Mouse (Mus musculus) 3T3-L1 (cell line): ENCODE measurements around the gene Galnt11.
"Not testable (repeated sequence)": the region's sequence is repeated elsewhere in the genome, so short reads cannot be mapped to it uniquely, and the experiment has no call there.

Experiments used
- DNase-seq: peaks from one replicate; pipeline ENCODE4 v3.0.0-alpha.2; 2015; ENCODE audit warnings: low read depth, low spot score

The Galnt11 gene

DNA sequence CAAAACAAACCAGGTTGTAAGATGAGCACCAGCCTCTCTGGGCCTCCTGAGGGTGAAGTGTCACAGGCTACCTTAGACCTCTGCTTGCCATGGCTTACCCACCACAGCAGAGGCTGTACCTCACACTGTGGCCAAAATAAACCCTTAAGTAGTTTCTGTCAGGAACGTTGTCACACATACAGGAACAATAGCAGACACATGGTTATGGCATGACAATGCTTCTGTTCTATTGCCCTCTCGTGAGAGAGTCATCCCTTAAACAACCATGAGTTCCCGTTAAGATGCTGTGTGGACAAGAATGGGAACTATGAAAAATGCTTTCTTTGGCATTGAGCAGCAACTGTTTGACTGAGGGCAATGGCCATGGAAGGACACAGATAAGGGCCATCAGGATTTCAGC is at the start of gene Galnt11:
Galnt11 (plus strand) TSS at position 301 of the 400 bp plus-strand sequence.
- DNase-seq: no peak

DNA sequence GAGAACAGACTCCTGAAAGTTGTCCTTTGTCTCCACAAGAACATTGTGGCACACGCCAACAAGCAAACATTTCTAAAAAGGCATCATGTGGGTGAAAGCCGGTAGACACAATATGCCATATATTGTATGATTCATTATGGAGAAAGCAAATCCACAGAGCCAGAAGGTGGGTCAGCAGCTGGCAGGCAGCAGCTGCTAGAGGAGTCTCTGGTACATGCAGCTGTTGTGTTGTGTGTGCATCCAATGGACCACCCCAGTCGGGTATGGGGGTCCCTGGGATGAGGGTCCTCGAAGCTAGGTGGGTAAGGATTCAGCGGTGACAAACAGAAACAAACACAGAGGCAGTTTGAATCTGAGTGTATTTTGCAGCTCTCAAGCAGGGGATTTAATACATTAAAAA is 43.8 kb upstream of the Galnt11 start:
- DNase-seq: peak; percentile 26

DNA sequence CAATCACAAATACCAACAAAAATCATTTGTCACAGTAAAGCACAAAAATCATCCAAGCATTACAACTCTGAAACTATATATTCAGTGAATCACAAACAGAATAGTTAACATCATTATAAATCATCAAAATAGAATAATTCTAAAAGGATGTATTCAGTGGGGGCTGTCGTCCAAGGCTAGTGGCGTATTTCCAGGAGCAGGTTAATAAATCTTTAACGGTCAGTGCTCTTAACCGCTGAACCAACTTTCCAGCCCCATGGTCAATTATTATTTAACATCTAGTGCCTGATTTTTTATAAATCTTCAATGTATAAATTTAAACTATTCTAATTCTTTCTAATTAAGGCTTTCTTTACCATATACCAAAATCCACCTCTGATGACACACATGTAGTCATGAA is 43.2 kb upstream of the Galnt11 start:
- DNase-seq: not testable (repeated sequence)

DNA sequence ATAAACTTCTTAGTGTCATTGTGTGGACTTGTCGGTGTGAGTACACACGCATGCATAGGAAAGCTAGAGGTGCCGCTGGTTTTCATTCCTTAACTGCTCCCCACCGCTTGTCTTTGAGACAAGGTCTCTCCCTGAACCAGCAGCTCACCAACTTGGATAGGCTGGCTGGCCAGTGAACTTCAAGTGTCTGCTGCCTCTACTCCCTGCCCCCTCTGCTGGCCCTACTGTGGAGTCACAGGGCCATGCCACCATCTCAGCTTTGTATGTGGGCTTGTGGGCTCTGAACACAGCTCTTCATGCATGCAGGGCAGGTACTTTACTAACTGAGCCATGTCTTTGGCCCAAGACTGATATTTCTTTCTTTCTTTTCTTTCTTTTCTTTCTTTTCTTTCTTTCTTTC is 42.4 kb upstream of the Galnt11 start:
- DNase-seq: no peak

GRCm38 (mm10) chr5:25179936-25180488 is 41.7 kb upstream of the Galnt11 start:
- no peak for DNase-seq

DNA sequence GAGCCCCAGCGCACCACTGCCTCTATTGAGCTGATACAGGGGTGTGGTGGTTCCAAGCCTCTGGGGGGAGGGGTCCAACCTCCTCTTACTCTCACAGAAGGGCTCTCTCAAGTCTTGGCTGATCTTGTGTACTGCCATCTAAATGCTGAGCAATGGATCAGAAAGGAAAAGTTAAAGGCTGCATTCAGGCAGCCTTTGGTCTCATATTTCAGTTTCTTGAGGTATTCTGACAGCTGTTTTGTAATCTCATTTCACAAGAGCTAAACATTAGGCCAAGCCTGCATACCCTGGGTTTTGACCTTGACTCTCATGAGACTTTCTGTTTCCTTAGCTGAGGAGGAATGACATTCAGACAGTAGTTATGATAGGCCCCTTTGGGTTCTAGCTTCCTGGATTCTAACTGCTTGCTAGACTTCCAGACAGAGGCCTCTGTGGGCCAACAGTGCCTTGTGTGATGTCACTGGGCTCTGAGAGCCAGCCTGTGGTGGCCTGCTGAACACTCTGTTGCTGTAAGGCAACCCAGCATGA is 40.6 kb upstream of the Galnt11 start, which contains the start of gene Galntl5:
Galntl5 (plus strand) TSS at position 457 of the 528 bp plus-strand sequence.
- peak; percentile 63 for DNase-seq

- no peak for DNase-seq
Observed at GRCm38 (mm10) chr5:25183595-25183994, 38.1 kb upstream of the Galnt11 start.

DNA sequence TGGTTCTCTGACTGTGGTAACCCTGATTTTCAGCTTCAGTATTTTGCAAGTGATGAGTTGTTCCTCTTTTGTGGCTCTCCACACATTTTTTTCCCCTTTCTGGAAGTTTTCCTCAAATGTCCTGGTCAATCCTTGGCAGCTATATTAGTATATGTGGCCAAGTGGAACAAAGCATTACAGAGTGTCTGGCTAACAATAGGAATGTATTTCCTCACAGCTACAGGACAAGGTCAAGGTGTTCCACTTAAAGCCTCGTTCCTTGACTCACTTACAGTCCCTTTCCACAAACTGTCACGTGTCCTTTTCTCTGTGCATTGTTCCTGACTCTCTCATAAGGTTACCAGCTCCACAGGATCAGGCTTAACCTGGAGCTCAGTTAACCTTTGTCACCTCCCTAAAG is 37.1 kb upstream of the Galnt11 start:
- peak; percentile 21 for DNase-seq

DNA sequence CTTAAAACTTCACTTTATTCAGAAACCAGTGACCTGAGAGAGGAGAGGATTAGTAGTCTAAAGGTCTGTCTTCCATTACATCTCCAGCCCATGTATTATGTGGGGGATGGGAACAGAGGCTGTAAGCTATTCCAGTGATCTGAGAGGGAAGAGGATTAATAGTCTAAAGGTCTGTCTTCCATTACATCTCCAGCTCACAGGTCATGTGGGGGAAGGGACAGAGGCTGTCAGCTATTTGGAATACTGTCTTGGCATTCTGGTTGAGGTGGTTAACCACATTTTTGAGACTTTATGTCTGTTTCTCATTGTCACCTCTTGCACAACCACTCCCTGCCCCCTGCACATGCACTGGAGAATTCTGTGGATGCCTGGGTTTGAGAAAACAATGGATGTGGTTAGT is 34.0 kb upstream of the Galnt11 start:
- DNase-seq: peak; percentile 55

GRCm38 (mm10) chr5:25188802-25189201 is 32.9 kb upstream of the Galnt11 start:
- peak; percentile 37 for DNase-seq

GRCm38 (mm10) chr5:25190521-25190920 is 31.2 kb upstream of the Galnt11 start:
- no peak for DNase-seq

- no peak for DNase-seq
Observed at GRCm38 (mm10) chr5:25211872-25212271, 9.8 kb upstream of the Galnt11 start.

GRCm38 (mm10) chr5:25213216-25213615 is 8.5 kb upstream of the Galnt11 start:
- not testable (repeated sequence) for DNase-seq

- no peak for DNase-seq
Observed at GRCm38 (mm10) chr5:25215006-25215405, 6.7 kb upstream of the Galnt11 start.

GRCm38 (mm10) chr5:25222752-25223702 is 1.3 kb downstream of the Galnt11 start, which contains the start of gene E130116L18Rik:
Gene E130116L18Rik (minus strand): TSS chr5:25223153.
- DNase-seq: peak; percentile 75

GRCm38 (mm10) chr5:25224377-25224776 is 2.7 kb downstream of the Galnt11 start:
- not testable (repeated sequence) for DNase-seq

DNA sequence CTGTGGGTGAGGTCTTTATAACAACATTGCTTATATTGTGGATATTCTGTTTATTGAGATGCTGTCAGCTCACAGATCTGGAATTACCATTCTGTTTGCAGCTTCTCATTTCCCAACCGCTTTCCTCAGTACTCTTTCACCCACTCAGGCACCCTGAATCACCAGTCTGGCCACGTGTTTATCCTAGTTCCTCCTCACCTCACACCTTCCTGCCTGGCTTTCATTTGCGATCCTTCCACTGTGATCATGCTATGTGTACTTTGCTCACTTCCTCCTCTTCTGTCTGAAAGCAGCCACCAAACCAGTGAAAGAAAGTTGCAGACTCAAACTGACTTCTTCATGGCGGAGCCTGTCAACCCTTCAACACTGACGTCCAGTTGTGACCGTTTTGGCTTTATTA is 21.4 kb downstream of the Galnt11 start:
- DNase-seq: no peak

DNA sequence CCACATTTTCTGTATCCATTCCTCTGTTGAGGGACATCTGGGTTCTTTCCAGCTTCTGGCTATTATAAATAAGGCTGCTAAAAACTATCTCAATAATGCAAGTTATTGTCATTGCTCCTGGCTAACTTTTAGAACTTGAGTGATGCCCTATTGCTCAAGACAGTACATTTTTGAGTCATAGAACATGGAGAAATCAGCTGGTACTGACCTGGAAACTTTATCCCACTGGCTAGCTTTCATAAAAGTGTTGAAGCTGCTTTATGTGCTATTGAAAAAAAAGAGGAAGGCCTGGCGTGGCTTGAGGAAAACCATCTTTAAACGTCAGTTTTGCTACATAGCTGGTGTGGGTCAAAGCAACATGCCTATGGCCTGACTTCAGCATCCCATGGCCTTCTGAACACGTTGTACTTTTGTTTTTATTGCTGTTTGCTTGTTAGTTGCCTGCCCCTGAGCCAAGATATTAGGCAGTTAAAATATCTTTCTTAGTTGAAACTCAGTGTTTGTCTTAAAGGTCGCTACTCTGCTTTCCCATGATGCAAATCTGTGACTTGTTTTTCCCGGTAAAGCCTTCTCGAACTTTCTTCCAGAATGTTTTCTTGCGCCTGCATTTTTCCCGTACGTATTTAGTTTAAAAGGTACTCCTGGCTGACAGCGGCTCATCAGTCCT is 24.2 kb downstream of the Galnt11 start:
- peak; percentile 33 for DNase-seq

DNA sequence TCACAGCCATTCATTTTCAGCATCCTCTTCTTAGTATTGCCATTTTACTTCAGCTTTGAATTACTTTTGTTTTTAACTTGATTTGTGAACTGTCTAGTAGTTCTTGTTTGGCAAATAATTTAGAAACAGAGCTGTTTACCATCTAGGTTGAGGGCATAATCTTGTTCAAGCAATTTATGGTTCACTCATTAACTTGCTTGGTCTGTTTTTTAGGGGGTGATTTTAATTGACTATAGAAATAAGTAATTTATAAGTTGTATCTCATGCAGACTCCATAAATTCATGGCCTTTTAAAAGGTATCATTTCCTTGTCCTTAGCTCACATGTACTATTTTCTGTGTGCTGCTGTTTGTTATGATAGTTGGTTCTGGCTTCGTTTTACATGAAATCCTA is 24.8 kb downstream of the Galnt11 start:
- no peak for DNase-seq

DNA sequence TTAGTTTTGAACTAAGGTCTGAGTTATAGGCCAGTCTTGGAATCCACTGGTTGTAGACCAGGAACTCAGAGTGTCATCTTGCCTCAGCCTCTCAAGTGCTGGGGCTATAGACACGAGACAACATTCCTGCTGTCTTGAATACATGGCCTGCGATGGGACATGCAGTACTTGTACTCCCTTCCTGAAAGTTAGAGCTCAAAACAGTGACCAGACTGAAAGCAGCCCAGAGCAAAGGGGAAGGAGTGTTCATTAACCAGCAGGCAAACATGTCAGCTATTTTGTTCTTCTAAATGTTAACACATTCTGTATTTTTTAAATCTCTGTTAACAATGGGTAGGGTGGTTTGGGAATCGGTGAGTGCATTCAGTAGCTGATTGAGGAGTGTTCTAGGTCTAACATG is 25.3 kb downstream of the Galnt11 start:
- no peak for DNase-seq

- no peak for DNase-seq
Observed at GRCm38 (mm10) chr5:25252423-25252822, 30.7 kb downstream of the Galnt11 start.
